Mouse (Mus musculus) thymus, adult 18-20 months (tissue): ENCODE measurements around the gene Arf1.
"Not testable (repeated sequence)": the region's sequence is repeated elsewhere in the genome, so short reads cannot be mapped to it uniquely, and the experiment has no call there.

Experiments
- DNase-seq, 2 experiments: peaks; one replicate each; pipeline ENCODE4 v3.0.0; 2022; ENCODE audit warnings: mixed read lengths in 2 of 2

Arf1 gene

GRCm38 (mm10) chr11:59226251-59226650, 1.8 kb downstream of the Arf1 start:
- no peak for DNase-seq

DNA sequence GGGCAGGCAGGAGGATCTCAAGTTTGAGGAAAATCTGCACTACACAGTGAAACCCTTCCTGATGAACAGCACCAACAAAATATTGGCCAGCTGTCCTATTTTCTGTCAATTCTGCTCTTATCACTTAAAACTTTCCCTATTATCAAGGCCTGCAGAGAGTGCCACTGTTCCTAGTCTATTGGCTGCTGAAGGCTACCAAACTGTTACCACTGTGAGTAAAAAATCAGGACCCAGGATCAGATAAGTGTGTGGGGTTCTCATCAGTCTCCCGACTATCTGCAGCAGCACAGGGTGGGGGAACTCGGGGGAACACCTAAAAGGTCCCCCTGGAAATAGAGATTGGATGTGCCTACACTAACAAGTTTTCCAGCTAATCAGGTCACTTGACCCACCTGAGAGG, 2.9 kb downstream of the Arf1 start:
- DNase-seq = no peak

- DNase-seq = no peak
These were observed 3.6 kb downstream of the Arf1 start for GRCm38 (mm10) chr11:59224470-59224869.

DNA sequence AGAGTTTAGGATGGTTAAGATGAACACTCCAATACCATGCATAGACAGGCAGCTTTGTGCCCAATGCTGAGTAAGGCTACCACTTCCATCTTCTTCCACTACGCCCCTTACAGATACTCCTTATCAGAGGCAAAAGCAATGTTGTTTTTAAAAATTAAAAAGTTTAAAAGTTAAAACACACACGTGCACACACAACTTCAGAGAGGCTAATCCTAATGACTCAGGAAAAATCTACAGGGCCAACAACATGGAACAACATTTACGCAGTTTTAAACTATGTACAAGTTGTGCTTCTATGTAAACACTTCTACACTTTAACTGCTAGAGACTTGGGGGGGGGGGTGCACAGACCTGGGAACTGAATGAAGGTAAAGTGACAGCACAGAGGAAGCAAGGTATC, 4.0 kb downstream of the Arf1 start:
- no peak for DNase-seq

- no peak for DNase-seq
These were observed 5.8 kb downstream of the Arf1 start for GRCm38 (mm10) chr11:59222306-59222705.

DNA sequence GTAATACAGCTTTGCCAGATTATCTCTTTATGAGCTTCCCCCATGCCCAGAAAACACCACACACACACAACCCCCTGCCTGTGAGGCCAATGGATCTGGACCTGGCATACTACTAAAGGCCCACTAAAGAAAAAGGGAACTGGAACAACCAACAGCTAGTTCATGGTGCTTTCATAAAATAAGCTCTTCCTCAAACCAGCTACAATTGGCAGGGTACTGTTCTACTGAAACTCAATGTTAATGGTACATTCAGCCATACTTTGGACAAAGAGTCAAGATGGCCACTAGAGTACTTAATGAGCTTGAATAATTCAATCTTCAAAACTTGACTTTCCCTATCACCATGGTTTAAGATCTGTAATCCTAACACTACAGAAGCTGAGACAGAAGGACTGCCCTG, 6.5 kb downstream of the Arf1 start:
- no peak for DNase-seq

GRCm38 (mm10) chr11:59219064-59219463, 9.0 kb downstream of the Arf1 start:
- DNase-seq = no peak

- no peak for DNase-seq
These were observed 9.6 kb downstream of the Arf1 start for GRCm38 (mm10) chr11:59218389-59218998.

DNA sequence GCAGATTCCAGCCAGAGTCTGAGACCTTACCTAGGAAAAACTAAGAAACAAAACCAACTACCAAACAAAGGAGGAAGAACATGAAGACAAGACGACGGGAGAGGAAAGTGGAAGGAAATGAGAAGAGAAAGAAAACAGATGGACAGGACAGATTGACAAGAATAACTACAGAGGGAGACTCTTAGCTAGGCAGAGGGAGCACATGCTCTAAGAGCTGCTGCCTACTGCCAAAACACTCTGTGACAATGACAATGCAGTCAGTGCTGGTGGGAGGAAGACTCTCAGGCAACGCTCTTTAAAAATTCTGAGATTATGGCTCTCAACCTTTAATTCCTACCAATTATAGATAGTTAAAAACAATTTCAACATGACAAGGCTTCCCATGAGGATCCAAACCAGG, 11.1 kb downstream of the Arf1 start:
- DNase-seq = no peak

- DNase-seq = no peak
These were observed 15.1 kb downstream of the Arf1 start for GRCm38 (mm10) chr11:59212892-59213494.

- DNase-seq = peak; percentile 41 to 58
These were observed 15.8 kb downstream of the Arf1 start for GRCm38 (mm10) chr11:59212320-59212719.

- not testable (repeated sequence) for DNase-seq
These were observed 16.5 kb downstream of the Arf1 start for GRCm38 (mm10) chr11:59211561-59211960.

DNA sequence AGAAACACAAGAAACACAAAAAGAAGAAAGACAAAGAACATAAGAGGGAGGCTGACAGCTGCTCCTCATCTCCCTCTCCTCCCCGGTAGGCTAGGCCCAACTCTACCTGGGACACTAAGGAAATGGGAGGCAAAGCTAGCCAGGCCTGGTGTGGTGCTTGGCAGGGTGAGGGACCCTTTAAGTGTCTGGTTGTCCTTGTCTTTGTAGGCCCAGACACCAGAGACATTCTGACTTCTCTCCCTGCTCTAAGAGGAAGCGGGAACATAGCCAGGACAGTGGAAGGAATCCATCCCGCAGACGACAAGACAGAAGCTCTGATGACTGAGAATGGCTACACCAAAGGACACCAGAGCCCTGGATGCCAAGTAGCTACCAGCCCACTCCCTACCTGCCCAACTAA, 18.1 kb downstream of the Arf1 start:
- DNase-seq = no peak

DNA sequence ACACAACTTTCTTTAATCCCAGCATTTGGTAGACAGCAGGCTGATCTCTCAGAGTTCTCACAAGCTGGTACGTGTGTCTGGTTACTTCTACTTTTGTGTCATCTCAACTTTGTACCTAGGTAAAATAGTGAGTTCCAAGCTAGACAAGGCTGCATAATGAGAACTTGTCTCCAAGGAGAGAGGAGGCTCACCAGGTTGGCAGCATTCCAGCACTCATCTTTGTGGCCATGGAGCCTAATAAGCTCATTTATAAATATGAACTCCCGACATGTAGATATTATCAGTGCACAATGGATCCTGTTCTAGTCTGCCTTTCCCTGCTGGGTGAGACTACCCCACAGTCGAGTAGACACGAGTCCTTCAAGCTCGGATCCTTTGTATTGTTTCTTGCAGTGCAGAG, 18.5 kb downstream of the Arf1 start:
- DNase-seq = no peak

DNA sequence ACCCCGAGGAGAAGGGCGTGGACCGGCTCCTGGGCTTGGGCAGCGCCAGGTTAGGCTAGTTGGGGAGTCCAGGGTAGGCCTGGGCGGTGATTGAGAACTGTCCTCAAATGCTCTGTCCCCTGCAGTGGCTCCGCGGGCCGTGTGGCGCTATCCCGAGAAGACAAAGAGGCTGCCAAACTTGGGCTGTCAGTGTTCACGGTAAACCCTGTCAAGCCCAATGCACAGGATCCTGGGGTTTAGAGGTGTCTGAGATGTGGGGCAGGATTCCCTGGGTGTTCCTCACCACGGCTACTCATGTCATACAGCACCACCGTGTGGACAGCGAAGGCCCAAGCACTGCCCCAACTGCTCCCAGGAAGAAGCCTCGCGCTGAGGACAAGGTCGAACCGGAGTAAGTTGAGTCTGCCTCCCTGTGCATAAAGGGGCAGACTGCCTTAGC, 19.0 kb downstream of the Arf1 start:
- peak; percentile 32 to 45 for DNase-seq

DNA sequence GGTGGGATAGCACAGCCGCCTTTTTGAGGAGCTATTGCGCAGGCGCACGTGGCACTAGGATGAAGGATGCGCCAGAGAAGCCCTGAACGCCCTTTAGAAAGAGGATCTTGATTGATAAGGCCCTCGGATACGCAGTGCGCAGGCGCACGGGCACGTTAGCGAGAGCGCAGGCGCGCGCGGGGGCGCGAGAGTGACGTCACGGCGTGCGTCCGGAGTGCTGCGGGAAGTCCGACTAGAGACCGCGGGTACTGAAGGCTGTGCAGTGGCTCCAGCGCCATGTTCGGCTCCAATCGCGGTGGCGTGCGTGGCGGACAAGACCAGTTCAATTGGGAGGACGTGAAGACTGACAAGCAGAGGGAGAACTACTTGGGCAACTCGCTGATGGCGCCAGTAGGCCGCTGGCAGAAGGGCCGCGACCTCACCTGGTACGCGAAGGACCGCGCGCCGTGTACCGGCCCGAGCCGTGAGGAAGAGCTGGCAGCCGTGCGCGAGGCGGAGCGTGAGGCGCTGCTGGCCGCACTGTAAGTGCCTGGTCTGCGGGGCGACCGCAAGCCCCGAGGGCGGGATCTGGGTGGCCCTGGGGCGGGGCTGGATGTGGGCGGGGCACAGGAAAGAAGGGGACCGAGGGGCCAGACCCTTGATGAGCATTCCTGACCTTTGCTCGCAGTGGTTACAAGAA, 19.8 kb downstream of the Arf1 start, which contains the start of gene 2310033P09Rik:
Gene 2310033P09Rik (plus strand): TSS at position 169 of the 679 bp plus-strand sequence.
- DNase-seq = peak; percentile 83 to 89

DNA sequence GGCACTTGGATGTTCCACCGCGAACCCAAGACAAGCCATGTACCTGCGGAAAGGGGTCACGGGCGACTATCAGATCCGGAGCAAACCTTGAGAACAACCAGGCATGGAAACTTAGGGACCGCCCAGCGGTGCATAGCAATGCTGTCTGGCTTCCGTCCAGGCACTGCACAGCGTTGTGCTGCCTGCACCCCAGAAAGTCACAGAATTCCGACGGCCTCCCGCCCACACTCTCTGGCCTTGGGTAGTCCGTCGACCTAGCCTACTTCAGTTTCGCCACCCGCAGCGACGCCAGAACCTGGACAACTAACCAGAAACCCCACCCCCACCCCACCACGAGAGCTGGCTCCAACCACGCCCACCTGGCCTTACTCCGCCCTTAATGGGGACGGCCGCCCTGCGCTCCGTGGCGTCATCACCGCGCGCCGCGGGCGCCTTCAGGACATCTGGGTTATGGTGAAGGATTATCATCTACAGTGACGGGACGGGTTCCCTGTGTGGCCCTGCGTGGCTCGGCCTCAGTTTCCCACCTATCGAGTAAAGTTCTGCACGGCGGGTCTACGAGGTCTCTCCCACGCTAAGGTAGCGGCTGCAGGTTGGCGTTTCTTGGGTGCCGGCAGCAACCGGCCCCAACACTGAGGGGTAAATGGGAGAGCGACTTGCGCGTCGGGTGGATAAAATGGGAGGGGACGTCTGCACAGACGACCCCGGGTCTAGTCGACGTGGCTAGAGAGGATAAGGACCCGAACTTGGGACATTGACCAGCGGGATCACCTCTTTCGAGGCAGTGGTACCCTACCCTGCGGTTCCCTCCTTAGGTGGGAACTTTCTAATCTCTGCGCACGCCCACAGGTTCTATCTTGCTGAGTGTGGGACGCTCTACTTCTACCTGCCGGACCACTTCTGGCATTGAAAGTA, 25.7 kb downstream of the Arf1 start, which contains the start of gene Mrpl55:
Gene Mrpl55 (plus strand): TSS at position 406 of the 915 bp plus-strand sequence.
- DNase-seq = peak; percentile 76 to 81

- DNase-seq = no peak
These were observed 26.7 kb downstream of the Arf1 start for GRCm38 (mm10) chr11:59201216-59202002.

DNA sequence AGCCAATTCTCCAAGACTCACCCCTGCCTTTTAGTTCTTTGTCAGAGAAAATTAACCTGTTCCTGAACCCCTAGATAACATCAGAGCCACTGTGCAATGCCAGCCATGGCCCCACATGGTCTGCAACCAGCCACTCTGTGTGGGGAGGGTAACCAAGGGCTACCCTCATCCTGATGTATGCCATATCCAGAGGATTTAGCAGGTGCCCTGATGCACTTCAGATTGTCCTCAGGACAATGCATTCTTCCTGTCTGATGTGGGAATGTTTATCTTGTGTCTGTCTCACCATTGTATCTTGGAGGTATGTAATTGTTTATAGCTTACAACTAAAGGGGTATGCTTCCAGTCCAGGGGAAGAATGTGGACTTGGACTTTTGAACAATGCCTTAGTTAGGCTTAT, 31.8 kb downstream of the Arf1 start:
- DNase-seq = no peak

GRCm38 (mm10) chr11:59192059-59192386, 36.0 kb downstream of the Arf1 start, which contains the start of gene Guk1:
Gene Guk1, minus strand, starts transcription at chr11:59192212.
- no peak for DNase-seq

DNA sequence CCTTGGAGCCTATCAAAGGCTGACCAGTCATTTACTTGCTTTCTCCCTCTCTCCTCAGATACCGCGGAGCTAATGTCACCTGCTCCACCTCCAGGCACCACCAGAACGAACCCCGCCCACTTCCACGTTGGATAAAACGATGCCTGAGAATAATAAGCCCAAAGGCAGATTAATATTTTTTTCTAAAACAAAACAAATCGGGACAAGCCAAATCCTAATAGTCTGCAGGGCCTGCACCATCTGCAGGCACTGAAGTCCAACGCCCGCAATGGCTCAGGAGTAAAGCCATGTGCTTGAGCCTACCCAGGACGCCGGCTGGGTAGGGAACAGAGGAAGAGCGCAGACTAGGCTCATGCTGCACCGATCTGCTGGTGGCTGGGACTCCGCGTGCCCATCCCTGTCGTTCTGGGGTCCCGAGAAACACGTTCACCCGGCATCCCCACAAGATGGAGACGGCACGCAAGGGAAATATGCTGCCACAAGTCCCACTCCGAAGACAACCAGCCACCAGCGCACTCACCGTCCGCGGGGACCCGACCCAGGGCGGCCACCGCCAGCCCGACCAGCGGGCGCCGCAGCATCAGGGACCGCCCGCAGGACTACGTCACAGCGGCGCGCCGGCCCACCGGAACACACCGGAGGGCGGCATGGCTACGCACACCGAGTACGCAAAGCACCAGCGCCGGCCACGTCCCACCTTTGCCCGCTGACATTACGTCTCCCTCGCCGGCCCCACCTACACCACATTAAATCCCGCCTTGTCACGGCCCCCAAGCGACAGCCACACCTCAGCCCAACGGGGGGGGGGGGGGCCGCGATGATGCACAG, 36.6 kb downstream of the Arf1 start:
- peak; percentile 83 to 90 for DNase-seq
